Mouse (Mus musculus) testis, adult 2 months (tissue): ENCODE results near the gene Mfsd6.

Experiments used
- CTCF ChIP-seq: fragments of 200-500 bp; IDR thresholded peaks from 2 replicates; pipeline ENCODE4 v1.5.1; 2012; ENCODE audit warnings: low read depth, mild to moderate bottlenecking, inconsistent platforms, low read length, moderate library complexity; ENCODE audit not compliant: control insufficient read depth, insufficient read depth, insufficient replicate concordance
- POLR2A ChIP-seq: fragments of 200-500 bp; IDR thresholded peaks from 2 replicates; pipeline ENCODE4 v1.6.1; 2012; ENCODE audit warnings: low read depth, mild to moderate bottlenecking, inconsistent platforms, low read length, moderate library complexity; ENCODE audit not compliant: control insufficient read depth

- no peak for TF ChIP-seq CTCF
- no peak for TF ChIP-seq POLR2A
Observed at GRCm38 (mm10) chr1:52687636-52688035, 39.6 kb downstream of the Mfsd6 start.
